Mouse (Mus musculus) liver, embryonic 14.5 days (tissue): ENCODE data around the gene Ccdc12.

ENCODE experiments used
- CTCF ChIP-seq: IDR thresholded peaks from 2 replicates; pipeline ENCODE4 v1.5.1; 2016; ENCODE audit warnings: antibody characterized with exemption, low read depth, control low read depth
- EP300 ChIP-seq: IDR thresholded peaks from 2 replicates; pipeline ENCODE4 v1.6.1; 2016; ENCODE audit warnings: antibody characterized with exemption, low read depth

- TF ChIP-seq CTCF (no peak), EP300 (no peak)
These were observed 96.7 kb downstream of the Ccdc12 start for GRCm38 (mm10) chr9:110752917-110753435.
